Mouse (Mus musculus) erythroblast, embryonic 14.5 days (primary cell): ENCODE data around the gene Tm9sf2.

Experiments used
- GATA1 ChIP-seq: IDR thresholded peaks from 2 replicates; pipeline ENCODE4 v1.6.1; 2012; ENCODE audit warnings: low read length, inconsistent platforms, mixed read lengths
- TAL1 ChIP-seq: IDR thresholded peaks from 3 replicates; pipeline ENCODE4 v1.6.1; 2012; ENCODE audit warnings: low read length, inconsistent platforms, mixed read lengths

DNA sequence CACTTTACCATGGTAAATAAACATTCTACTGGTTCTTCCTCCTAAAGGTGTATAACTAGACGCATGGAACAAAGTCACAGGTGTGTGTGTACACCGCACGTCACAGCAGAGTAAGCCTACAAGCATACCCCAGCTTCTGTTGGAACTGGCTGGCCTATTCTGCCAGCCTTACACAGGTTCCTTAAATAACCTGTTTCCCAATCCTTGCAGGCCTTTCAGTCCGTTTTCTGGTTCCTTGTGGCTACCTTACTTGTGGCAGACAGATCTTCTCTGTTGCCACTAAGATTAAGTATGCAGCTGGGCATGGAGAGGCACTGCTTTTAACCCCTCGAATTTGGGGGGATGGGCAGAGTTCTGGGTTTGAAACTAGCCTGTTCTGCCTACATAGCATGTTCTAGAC, 5.5 kb downstream of the Tm9sf2 start:
- TF ChIP-seq GATA1 (no peak), TAL1 (no peak)
